Mouse (Mus musculus) liver, embryonic 14.5 days (tissue): ENCODE data around the gene Nptx1. TPM values are rescaled to one million over a fixed set of nuclear protein-coding genes. Genes with fewer than 3 reads are reported as not detected.

Source experiments
- ATAC-seq: fragments of 200-750 bp; cut with Nextera tagmentation; 2 replicates; pipeline ENCODE4 v1.8.0; 2017; ENCODE audit warnings: moderate number of reproducible peaks, mild to moderate bottlenecking, moderate library complexity; ENCODE audit not compliant: insufficient read depth
- DNase-seq, 3 experiments: peaks; one replicate each; pipeline ENCODE4 v3.0.0-alpha.2; 2012 to 2013; ENCODE audit warnings: low read depth in 3 of 3, low spot score in 3 of 3
- H3K27ac ChIP-seq: fragments of 300-500 bp; sonication (generic); 2 replicates; pipeline ENCODE4 v1.5.1; 2014; ENCODE audit warnings: moderate library complexity, mild to moderate bottlenecking, control low read depth, inconsistent platforms
- H3K27me3 ChIP-seq: fragments of 300-500 bp; sonication (generic); 2 replicates; pipeline ENCODE4 v1.6.1; 2014; ENCODE audit warnings: mild to moderate bottlenecking, low read length, moderate library complexity; ENCODE audit not compliant: control insufficient read depth, insufficient read depth
- H3K36me3 ChIP-seq: fragments of 300-500 bp; sonication (generic); replicated peaks from 2 replicates; pipeline ENCODE4 v1.6.1; 2014; ENCODE audit warnings: low read depth; ENCODE audit not compliant: control insufficient read depth, insufficient read depth
- H3K4me1 ChIP-seq, 2 experiments: fragments of 200-500 bp in 1 of 2; fragments of 300-500 bp in 1 of 2; sonication (generic) in 1 of 2; replicated peaks; 2 replicates each; pipeline ENCODE4 v1.6.1; 2012 to 2014; ENCODE audit warnings: antibody characterized with exemption in 1 of 2, inconsistent platforms in 1 of 2, low read length in 1 of 2; ENCODE audit not compliant: control insufficient read depth in 2 of 2, insufficient read depth in 2 of 2
- H3K4me2 ChIP-seq: fragments of 300-500 bp; sonication (generic); 2 replicates; pipeline ENCODE4 v1.6.1; 2014; ENCODE audit warnings: low read depth, mild to moderate bottlenecking, control low read depth, moderate library complexity
- H3K4me3 ChIP-seq, 2 experiments: fragments of 200-500 bp in 1 of 2; fragments of 300-500 bp in 1 of 2; sonication (generic) in 1 of 2; 2 replicates each; pipeline ENCODE4 v1.5.1; 2012 to 2014; ENCODE audit warnings: low read depth in 2 of 2, low read length in 2 of 2, mild to moderate bottlenecking in 2 of 2, control low read depth in 1 of 2, inconsistent platforms in 1 of 2, moderate library complexity in 1 of 2; ENCODE audit not compliant: insufficient read depth in 1 of 2
- H3K9ac ChIP-seq: fragments of 300-500 bp; sonication (generic); replicated peaks from 2 replicates; pipeline ENCODE4 v1.6.1; 2014; ENCODE audit warnings: mild to moderate bottlenecking, control low read depth, moderate library complexity
- H3K9me3 ChIP-seq: fragments of 300-500 bp; sonication (generic); 2 replicates; pipeline ENCODE4 v1.6.1; 2016; ENCODE audit warnings: low read length, mixed read lengths; ENCODE audit not compliant: control insufficient read depth
- CTCF ChIP-seq: IDR thresholded peaks from 2 replicates; pipeline ENCODE4 v1.5.1; 2016; ENCODE audit warnings: antibody characterized with exemption, low read depth, control low read depth
- EP300 ChIP-seq: IDR thresholded peaks from 2 replicates; pipeline ENCODE4 v1.6.1; 2016; ENCODE audit warnings: antibody characterized with exemption, low read depth
- WGBS: fragments of 180-500 bp; shearing (Covaris S2); extraction: QIAGEN DNeasy Blood & Tissue Kit; methylation state at CpG from one replicate; pipeline ENCODE4 v1.1.7; 2014; ENCODE audit not compliant: insufficient replicate concordance; 5-methylcytosine and 5-hydroxymethylcytosine counted together
- polyA plus RNA-seq, 2 experiments: library from polyadenylated mRNA; depleted of rRNA in 1 of 2; stranded (reverse) in 1 of 2; unstranded in 1 of 2; fragments of >200 nt; fragmentation: Nextera tagmentation in 1 of 2; extraction: Ambion mirVana in 1 of 2; gene quantifications; 2 replicates each; pipeline versions ENCODE4 v1.2.1 to v1.2.3; 2012 to 2014

Gene Nptx1
- polyA plus RNA-seq, 2 experiments, result not detected

- WGBS, result 7% methylated on average over 21 of the region's 21 CpGs
- ATAC-seq, result no peak
- no peak overlapping the region for H3K27ac ChIP-seq
- H3K27me3 ChIP-seq, result peaks cover 20% of the 10 kb centered on the region
- H3K9me3 ChIP-seq, result no peaks in the 10 kb centered on the region
- no peaks in the 10 kb centered on the region for H3K4me1 ChIP-seq
- H3K9ac ChIP-seq, result no peak overlapping the region
- no peak overlapping the region for H3K4me3 ChIP-seq
- no peaks in the 10 kb centered on the region for H3K36me3 ChIP-seq
- no peak overlapping the region for H3K4me2 ChIP-seq
- DNase-seq, result no peak
- TF ChIP-seq EP300, result no peak
- TF ChIP-seq CTCF, result 0 out of 2 replicates have a peak, but pooled peaks have one; percentile 23
Observed at GRCm38 (mm10) chr11:119514967-119515636, 32.5 kb downstream of the Nptx1 start.

- Histone ChIP-seq H3K27ac (no peak overlapping the region), H3K4me3 (no peak overlapping the region), H3K4me1 (no peaks in the 10 kb centered on the region), H3K9me3 (no peaks in the 10 kb centered on the region), H3K4me2 (no peak overlapping the region), H3K36me3 (no peaks in the 10 kb centered on the region), H3K27me3 (peaks cover 20% of the 10 kb centered on the region), H3K9ac (no peak overlapping the region)
- TF ChIP-seq EP300 (no peak), CTCF (no peak)
- WGBS, result 41% methylated on average over 16 of the region's 16 CpGs
- DNase-seq (no peak), ATAC-seq (no peak)
Observed at GRCm38 (mm10) chr11:119514108-119514860, 33.3 kb downstream of the Nptx1 start.

- Histone ChIP-seq H3K4me3 (no peak overlapping the region), H3K27me3 (peaks cover 20% of the 10 kb centered on the region), H3K36me3 (no peaks in the 10 kb centered on the region), H3K27ac (no peak overlapping the region), H3K4me1 (no peaks in the 10 kb centered on the region), H3K4me2 (no peak overlapping the region), H3K9me3 (no peaks in the 10 kb centered on the region), H3K9ac (no peak overlapping the region)
- DNase-seq, result no peak
- WGBS, result 29% methylated on average over 9 of the region's 9 CpGs
- no peak for ATAC-seq
- TF ChIP-seq CTCF (no peak), EP300 (no peak)
Observed at GRCm38 (mm10) chr11:119513038-119513659, 34.4 kb downstream of the Nptx1 start.

- no peak overlapping the region for H3K4me2 ChIP-seq
- TF ChIP-seq EP300, result no peak
- TF ChIP-seq CTCF, result no peak
Observed at GRCm38 (mm10) chr11:119509165-119509776, 38.3 kb downstream of the Nptx1 start.

More at GRCm38 (mm10) chr11:119509165-119509776, 38.3 kb downstream of the Nptx1 start:
- WGBS, result 66% methylated on average over 5 of the region's 5 CpGs
- ATAC-seq (no peak), DNase-seq (no peak)
- Histone ChIP-seq H3K4me1 (no peaks in the 10 kb centered on the region), H3K9ac (no peak overlapping the region), H3K4me3 (no peak overlapping the region), H3K27me3 (peaks cover 11% of the 10 kb centered on the region), H3K36me3 (no peaks in the 10 kb centered on the region), H3K27ac (no peak overlapping the region), H3K9me3 (no peaks in the 10 kb centered on the region)
